Mouse (Mus musculus) liver, embryonic 16.5 days (tissue): Measurements from ENCODE around the gene Fhl1. TPM values are rescaled to one million over a fixed set of nuclear protein-coding genes. Genes with fewer than 3 reads are reported as not detected.
A peak's percentile ranks its signal among the peaks of the same experiment; 100 is the strongest.

Source experiments
- ATAC-seq: fragments of 200-750 bp; cut with Nextera tagmentation; 2 replicates; pipeline ENCODE4 v1.8.0; 2017; ENCODE audit warnings: low read depth, mild to moderate bottlenecking, moderate number of reproducible peaks, moderate library complexity
- H3K27ac ChIP-seq: fragments of 300-500 bp; sonication (generic); 2 replicates; pipeline ENCODE4 v1.5.1; 2014; ENCODE audit warnings: mild to moderate bottlenecking, low read length
- H3K27me3 ChIP-seq: fragments of 300-500 bp; sonication (generic); 2 replicates; pipeline ENCODE4 v1.6.1; 2014; ENCODE audit warnings: low read depth, low read length, mixed read lengths; ENCODE audit not compliant: control insufficient read depth, insufficient read depth
- H3K36me3 ChIP-seq: fragments of 300-500 bp; sonication (generic); 2 replicates; pipeline ENCODE4 v1.6.1; 2014; ENCODE audit warnings: mild to moderate bottlenecking; ENCODE audit not compliant: control insufficient read depth, insufficient read depth
- H3K4me1 ChIP-seq: fragments of 300-500 bp; sonication (generic); 2 replicates; pipeline ENCODE4 v1.6.1; 2014; ENCODE audit warnings: low read depth, low read length, mixed read lengths; ENCODE audit not compliant: control insufficient read depth
- H3K4me2 ChIP-seq: fragments of 300-500 bp; sonication (generic); 2 replicates; pipeline ENCODE4 v1.6.1; 2014; ENCODE audit warnings: low read depth, low read length, mixed read lengths
- H3K4me3 ChIP-seq: fragments of 300-500 bp; sonication (generic); 2 replicates; pipeline ENCODE4 v1.5.1; 2014; ENCODE audit warnings: low read depth, mild to moderate bottlenecking, low read length
- H3K9ac ChIP-seq: fragments of 300-500 bp; sonication (generic); 2 replicates; pipeline ENCODE4 v1.6.1; 2014; ENCODE audit warnings: low read depth, low read length
- H3K9me3 ChIP-seq: fragments of 300-500 bp; sonication (generic); replicated peaks from 2 replicates; pipeline ENCODE4 v1.6.1; 2016; ENCODE audit warnings: low read length; ENCODE audit not compliant: control insufficient read depth
- WGBS: fragments of 180-500 bp; shearing (Covaris S2); extraction: QIAGEN DNeasy Blood & Tissue Kit; methylation state at CpG from one replicate; pipeline ENCODE4 v1.1.7; 2014; ENCODE audit not compliant: insufficient replicate concordance; 5-methylcytosine and 5-hydroxymethylcytosine counted together
- polyA plus RNA-seq: library from polyadenylated mRNA; unstranded; fragments of >200 nt; fragmentation: Nextera tagmentation; extraction: Ambion mirVana; gene quantifications from 2 replicates; pipeline ENCODE4 v1.2.1, GENCODE M21; 2015

Gene Fhl1
- polyA plus RNA-seq, 1 experiment from 2014 or later: 24.9 TPM

DNA sequence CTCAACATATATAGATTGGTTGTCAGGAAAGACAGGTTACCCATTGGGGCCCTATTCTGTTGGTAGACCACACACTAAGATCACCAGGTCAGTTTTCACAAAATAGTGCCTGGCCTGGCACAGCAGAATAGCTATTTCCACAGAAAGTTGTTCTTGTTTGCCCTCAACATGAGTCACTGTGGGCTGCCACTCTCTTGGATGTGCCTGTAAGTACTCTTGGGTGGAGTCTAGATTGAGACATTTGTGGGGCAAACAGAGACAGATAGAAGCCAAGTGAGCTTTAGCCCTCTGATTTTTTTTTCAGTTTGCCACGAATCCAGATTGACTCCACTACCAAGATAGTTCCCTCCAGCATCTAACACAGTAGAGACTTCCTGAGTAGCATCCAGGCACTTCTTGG, 40.2 kb downstream of the Fhl1 start:
- Histone ChIP-seq H3K27ac (no peak overlapping the region), H3K4me2 (no peak overlapping the region), H3K4me1 (no peaks in the 10 kb centered on the region; the same call in 1 of the 2 replicates), H3K9ac (no peak overlapping the region), H3K9me3 (no peaks in the 10 kb centered on the region), H3K4me3 (no peak overlapping the region), H3K36me3 (no peaks in the 10 kb centered on the region), H3K27me3 (no peaks in the 10 kb centered on the region)
- no peak for ATAC-seq
- 33% methylated on average over 1 of the region's 1 CpGs for WGBS

DNA sequence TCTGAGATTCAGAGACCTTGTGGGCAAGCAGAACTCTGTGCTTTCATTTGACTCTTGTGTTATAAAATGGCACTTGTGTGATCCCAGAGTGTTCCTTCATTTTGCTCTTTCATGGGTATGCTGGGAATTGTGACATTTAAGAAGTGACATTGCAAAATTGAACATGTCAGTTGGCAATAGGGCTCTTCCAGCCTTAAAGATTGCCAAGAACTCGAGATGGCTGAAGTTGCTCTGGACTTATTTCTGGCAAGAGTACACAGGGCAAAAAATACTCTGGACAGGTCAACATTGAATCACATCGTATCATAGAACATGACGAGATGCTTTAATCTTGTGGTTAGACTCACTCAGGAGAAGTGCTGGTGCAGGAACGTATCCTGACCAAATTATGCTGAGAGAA, 41.7 kb downstream of the Fhl1 start:
- 65% methylated on average over 4 of the region's 4 CpGs for WGBS
- no peak for ATAC-seq
- no peaks in the 10 kb centered on the region; the same call in 1 of the 2 replicates for H3K4me1 ChIP-seq
- H3K4me3 ChIP-seq: no peak overlapping the region
- H3K27me3 ChIP-seq: no peaks in the 10 kb centered on the region
- H3K36me3 ChIP-seq: no peaks in the 10 kb centered on the region
- H3K9me3 ChIP-seq: no peaks in the 10 kb centered on the region
- H3K9ac ChIP-seq: no peak overlapping the region
- H3K27ac ChIP-seq: no peak overlapping the region
- no peak overlapping the region for H3K4me2 ChIP-seq

DNA sequence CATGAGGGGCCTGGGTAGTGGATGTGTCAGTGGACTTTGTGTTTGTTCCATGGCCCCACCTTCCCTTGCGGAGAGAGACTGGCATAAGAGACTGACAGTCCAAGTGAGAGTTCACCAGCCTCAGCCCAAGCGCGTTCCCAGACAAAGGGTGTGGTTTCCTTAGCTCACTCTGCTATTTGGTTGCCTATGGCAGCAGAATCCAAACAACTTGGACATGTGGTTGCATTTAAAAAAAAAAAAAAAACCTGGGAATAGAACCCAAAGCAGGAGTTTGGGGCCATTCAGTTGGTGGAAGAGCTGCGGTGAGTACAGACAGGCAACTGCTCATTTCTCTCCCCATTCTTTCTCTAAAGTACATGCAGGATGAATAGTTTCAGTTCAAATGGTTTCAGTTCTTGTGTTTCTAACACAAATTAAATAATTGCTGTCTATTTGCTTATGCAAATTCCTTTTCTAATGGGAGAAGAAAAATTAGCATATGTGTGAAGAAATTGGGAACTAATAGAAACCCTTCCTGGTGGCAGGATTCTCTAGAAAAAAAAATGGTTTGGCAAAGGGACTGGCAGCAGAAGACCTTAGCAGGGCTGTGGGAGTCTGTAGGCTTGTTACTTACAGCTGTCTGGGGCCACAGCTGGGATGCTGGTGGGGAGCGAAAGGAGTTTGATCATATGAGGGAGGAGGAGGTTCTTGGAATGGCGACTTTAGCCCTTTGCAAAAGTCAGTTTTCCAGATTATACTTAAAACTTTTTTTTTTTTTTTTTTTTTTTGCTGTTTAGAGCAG, 54.9 kb downstream of the Fhl1 start:
- Histone ChIP-seq H3K36me3 (no peaks in the 10 kb centered on the region), H3K9me3 (no peaks in the 10 kb centered on the region), H3K4me3 (no peak overlapping the region), H3K27ac (no peak overlapping the region), H3K9ac (no peak overlapping the region), H3K27me3 (no peaks in the 10 kb centered on the region), H3K4me2 (no peak overlapping the region), H3K4me1 (no peaks in the 10 kb centered on the region)
- 62% methylated on average over 6 of the region's 6 CpGs for WGBS
- no peak for ATAC-seq

DNA sequence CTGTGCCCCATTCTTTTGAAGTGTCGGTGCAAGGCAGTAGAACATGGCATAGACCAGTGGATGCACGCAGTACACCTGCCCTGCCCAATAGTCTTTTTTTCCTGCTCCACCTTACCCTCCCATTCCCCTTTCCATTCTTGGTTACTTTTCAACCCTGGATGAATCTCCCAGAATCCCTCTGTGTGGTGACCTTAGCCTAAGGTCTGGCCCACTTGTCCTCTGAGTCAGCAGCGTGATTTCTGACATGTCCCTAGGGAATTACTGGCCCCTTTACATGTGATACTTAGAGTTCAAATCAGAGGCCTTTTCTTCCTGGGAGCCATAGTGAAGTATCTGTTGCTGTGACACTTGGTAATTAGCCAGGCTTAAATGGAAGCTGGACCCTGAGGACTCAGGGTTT, 55.9 kb downstream of the Fhl1 start:
- 77% methylated on average over 3 of the region's 3 CpGs for WGBS
- H3K4me3 ChIP-seq: no peak overlapping the region
- no peaks in the 10 kb centered on the region for H3K36me3 ChIP-seq
- ATAC-seq: no peak
- no peaks in the 10 kb centered on the region for H3K27me3 ChIP-seq
- H3K4me2 ChIP-seq: no peak overlapping the region
- H3K4me1 ChIP-seq: no peaks in the 10 kb centered on the region
- H3K9ac ChIP-seq: no peak overlapping the region
- no peaks in the 10 kb centered on the region for H3K9me3 ChIP-seq
- no peak overlapping the region for H3K27ac ChIP-seq

DNA sequence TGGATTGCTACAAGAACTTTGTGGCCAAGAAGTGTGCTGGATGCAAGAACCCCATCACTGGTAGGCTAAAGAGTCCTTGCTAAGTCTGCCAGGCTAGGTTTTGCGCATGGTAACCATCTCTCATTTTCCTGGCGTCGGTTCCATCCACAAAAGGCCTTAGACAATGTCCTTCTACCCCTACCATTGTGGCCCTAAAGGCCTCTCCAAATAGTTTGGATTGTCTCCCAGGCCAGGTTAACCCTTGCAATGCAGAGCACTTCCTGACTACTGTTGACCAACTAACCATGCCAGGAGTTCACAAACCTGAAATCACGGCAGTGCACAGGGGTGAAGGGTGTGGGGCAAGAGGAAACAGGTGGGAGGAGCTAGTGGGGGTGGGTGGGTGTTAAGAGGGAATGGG, 59.0 kb downstream of the Fhl1 start:
- WGBS: 68% methylated on average over 4 of the region's 4 CpGs

DNA sequence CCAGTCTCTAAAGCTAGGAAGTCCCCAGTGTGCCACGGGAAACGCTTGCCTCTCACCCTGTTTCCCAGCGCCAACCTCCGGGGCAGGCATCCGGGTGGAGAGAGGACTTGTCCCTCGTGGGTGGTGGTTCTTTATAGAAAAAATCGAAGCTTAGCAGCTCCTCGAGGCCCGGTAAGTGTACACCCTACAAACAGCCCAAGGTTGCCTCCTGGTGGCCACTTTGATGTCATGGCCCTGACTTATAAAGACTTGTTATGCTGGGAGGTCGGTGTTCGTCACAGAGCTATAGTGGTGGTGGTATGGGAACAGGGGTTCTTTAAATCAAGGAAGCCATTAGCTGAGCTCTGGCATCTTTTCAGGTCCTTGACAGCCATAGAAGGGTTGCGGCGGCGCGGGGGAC, 59.7 kb downstream of the Fhl1 start:
- Histone ChIP-seq H3K9ac (no peak overlapping the region), H3K27ac (no peak overlapping the region), H3K4me2 (no peak overlapping the region), H3K4me3 (no peak overlapping the region), H3K36me3 (no peaks in the 10 kb centered on the region), H3K4me1 (no peaks in the 10 kb centered on the region), H3K9me3 (no peaks in the 10 kb centered on the region), H3K27me3 (no peaks in the 10 kb centered on the region)
- ATAC-seq: peak; percentile 37; the same call in 1 of the 2 replicates
- 46% methylated on average over 15 of the region's 15 CpGs for WGBS

More for the DNA sequence above, 59.0 kb downstream of the Fhl1 start:
- no peaks in the 10 kb centered on the region for H3K27me3 ChIP-seq
- ATAC-seq: no peak
- H3K4me1 ChIP-seq: no peaks in the 10 kb centered on the region
- no peaks in the 10 kb centered on the region for H3K36me3 ChIP-seq
- no peak overlapping the region for H3K4me2 ChIP-seq
- no peak overlapping the region for H3K4me3 ChIP-seq
- no peaks in the 10 kb centered on the region for H3K9me3 ChIP-seq
- H3K27ac ChIP-seq: no peak overlapping the region
- H3K9ac ChIP-seq: no peak overlapping the region

DNA sequence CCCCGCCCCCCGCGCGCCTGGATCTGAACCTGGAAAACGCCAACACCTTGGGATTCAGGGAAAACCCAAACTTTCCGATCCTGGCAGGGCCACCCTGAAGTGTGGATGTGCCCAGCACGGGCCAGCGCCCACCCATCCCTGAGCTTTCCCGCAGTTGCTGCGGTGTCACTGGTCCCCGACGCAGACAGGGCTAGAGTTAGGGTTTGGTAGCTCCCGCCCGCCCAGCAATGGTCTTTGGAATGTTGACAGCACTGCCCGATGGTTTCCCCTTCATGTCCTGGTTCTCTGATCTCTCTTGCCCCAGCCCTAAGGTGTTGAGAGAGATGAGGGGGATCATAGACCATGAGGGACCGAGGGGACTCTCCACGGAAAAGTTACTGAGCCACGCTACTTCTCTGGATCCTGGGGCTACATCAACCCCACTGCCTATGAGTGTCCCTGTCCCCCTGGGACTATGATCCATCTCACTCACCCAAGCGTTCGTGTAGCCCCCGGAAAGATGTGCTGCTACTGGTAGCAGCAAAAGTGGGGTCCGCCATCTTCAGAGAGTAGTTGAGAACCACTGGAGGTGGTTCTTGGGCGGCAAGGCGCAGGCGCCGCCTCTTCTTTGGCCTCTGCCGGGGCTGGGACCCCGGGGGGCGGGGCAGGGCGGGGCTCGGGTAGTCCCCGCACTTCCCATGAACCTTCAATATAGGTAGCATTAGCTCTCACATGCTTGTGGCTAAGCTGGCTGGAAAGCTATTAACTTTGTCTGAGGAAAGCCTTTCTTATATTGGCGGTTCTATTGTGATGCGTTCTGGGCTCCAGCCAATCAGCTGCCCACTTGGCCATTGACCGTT, 90.4 kb downstream of the Fhl1 start, which contains the start of gene Map7d3:
TSS of gene Map7d3 (minus strand) at position 562 of the 839 bp plus-strand sequence.
- WGBS: 22% methylated on average over 35 of the region's 35 CpGs
- H3K9me3 ChIP-seq: no peaks in the 10 kb centered on the region
- H3K9ac ChIP-seq: 0 out of 2 replicates have a peak within 1 kb of the TSS, but pooled peaks have one; percentile 9
- H3K4me1 ChIP-seq: no peaks in the 10 kb centered on the region
- H3K4me2 ChIP-seq: peak within 1 kb of the TSS; percentile 64
- H3K27ac ChIP-seq: no peak within 1 kb of the TSS
- ATAC-seq: no peak
- no peaks in the 10 kb centered on the region for H3K36me3 ChIP-seq
- peak within 1 kb of the TSS; percentile 55 for H3K4me3 ChIP-seq
- no peaks in the 10 kb centered on the region for H3K27me3 ChIP-seq

DNA sequence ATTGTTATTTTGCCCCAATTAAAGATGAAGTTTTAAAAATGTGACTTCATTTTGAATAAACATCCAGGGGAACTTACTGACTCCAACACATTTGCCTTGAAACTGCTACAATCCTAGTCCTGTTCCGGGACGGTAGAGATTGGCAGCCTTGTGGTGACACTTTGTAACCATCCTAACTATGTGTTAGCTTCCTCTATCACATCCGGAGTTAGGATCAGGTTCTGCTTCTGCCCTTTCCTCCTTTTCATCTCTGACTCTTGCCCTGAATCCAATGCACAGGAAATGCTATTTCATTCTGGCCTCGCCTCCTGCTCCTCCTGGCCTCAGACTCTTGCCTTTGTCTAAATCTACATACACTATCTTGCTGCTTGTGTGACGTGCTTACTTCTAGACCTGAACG, 95.9 kb downstream of the Fhl1 start:
- no peak overlapping the region for H3K9ac ChIP-seq
- no peaks in the 10 kb centered on the region for H3K4me1 ChIP-seq
- H3K27ac ChIP-seq: no peak overlapping the region
- ATAC-seq: no peak
- no peak overlapping the region for H3K4me3 ChIP-seq
- H3K36me3 ChIP-seq: no peaks in the 10 kb centered on the region
- H3K4me2 ChIP-seq: no peak overlapping the region
- WGBS: 33% methylated on average over 6 of the region's 6 CpGs
- no peaks in the 10 kb centered on the region for H3K9me3 ChIP-seq
- H3K27me3 ChIP-seq: no peaks in the 10 kb centered on the region

DNA sequence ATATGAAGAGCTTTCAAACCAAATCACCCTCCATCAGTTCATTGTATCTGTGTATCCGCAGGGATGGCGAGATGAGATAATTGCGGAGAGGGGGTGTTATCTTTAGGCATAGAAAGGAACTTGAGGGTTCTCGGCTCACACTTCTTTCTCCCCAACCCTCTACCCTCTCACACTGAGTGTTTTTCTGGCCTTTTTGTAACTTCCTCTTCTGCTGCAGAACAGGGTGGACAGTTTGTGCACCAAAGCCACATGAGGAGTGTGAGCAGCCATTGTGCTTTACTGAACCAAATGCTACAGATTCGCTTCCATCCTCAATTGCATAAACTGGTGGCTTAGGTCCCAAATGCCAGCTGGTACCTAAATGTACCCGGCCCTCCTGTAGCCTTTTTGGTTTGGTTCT, 104.3 kb downstream of the Fhl1 start:
- no peaks in the 10 kb centered on the region for H3K36me3 ChIP-seq

More for the DNA sequence above, 104.3 kb downstream of the Fhl1 start:
- Histone ChIP-seq H3K4me3 (no peak overlapping the region), H3K27ac (no peak overlapping the region), H3K4me2 (no peak overlapping the region), H3K9ac (no peak overlapping the region), H3K4me1 (no peaks in the 10 kb centered on the region), H3K9me3 (no peaks in the 10 kb centered on the region), H3K27me3 (no peaks in the 10 kb centered on the region)
- WGBS: 56% methylated on average over 6 of the region's 6 CpGs
- ATAC-seq: no peak
